Mouse (Mus musculus): ENCODE results near the gene Nppb. TPM values are rescaled to one million over a fixed set of nuclear protein-coding genes. Genes with fewer than 3 reads are reported as not detected.

The Nppb gene
- polyA plus RNA-seq, 2 experiments = not detected

DNA sequence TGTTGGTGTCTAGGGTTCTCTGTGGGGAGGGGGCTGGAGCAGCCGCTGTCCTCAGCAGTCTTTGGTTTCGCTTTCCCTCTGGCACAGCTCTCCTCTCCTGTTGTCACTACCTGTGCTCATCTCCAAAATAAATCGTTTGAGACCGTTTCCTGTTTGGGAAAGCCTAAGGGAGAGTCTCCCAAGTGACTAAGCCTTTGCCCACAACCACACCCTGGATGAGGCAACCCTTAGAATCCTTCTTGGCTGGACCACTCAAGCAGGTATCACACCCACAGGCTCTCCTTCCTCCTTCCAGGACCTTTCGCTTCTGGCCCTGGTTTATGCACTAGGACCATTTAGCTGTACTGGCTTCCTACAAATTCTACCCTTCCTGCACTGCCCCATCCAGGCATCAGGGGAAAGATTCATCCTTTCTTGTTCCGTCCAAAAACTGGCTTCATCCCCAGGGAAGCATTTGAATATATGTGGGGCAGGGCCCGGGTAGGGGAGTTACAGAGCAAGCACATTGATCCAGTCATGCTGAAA lies 8.0 kb downstream of the Nppb start:
- H3K4me3 ChIP-seq (ENCODE audit: insufficient read depth in 1 of 2, low read depth in 2 of 2, low read length in 2 of 2) = no peak overlapping the region
- H3K27ac ChIP-seq = no peak overlapping the region
- no peaks in the 10 kb centered on the region for H3K36me3 ChIP-seq (replicated peaks; ENCODE audit: control insufficient read depth, insufficient read depth, low read depth)
- H3K4me1 ChIP-seq (replicated peaks; ENCODE audit: control insufficient read depth in 2 of 2, insufficient read depth in 2 of 2, low read length in 1 of 2) = no peaks in the 10 kb centered on the region
- TF ChIP-seq EP300 (IDR thresholded peaks at IDR 0.05; ENCODE audit: low read depth) (no peak), CTCF (IDR thresholded peaks at IDR 0.05; ENCODE audit: low read depth) (no peak)
- no peaks in the 10 kb centered on the region for H3K9me3 ChIP-seq (ENCODE audit: control insufficient read depth, low read length)
- no peaks in the 10 kb centered on the region for H3K27me3 ChIP-seq (ENCODE audit: control insufficient read depth, insufficient read depth, low read length)
- ATAC-seq (ENCODE audit: insufficient read depth) (no peak), DNase-seq (ENCODE audit: low read depth in 3 of 3, low spot score in 3 of 3) (no peak)
- WGBS (ENCODE audit: insufficient replicate concordance) = 39% methylated on average over 7 of the region's 7 CpGs
- no peak overlapping the region for H3K9ac ChIP-seq (replicated peaks)
- no peak overlapping the region for H3K4me2 ChIP-seq (ENCODE audit: low read depth)

DNA sequence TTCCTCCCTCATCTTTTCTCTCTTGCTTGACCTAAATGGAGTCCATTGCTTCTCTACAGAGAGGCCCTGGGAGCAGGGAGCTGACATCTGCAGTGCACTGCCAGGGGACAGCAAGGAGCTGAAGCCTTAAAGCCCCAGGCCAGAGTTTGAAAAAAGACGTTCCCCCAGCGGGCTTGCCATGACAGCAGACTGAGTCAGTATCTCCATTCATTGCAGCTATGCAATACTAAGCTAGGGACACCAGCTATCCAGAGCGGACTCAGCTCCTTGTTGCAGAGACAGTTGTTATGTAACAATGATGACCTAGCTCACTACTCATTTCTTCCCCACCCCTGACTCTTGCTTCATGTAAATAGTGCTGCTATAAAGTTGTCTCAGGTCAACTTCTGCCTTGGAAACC lies 9.7 kb downstream of the Nppb start:
- ATAC-seq (ENCODE audit: insufficient read depth) (no peak), DNase-seq (ENCODE audit: low read depth in 3 of 3, low spot score in 3 of 3) (no peak)
- no peaks in the 10 kb centered on the region for H3K4me1 ChIP-seq (replicated peaks; ENCODE audit: control insufficient read depth in 2 of 2, insufficient read depth in 2 of 2, low read length in 1 of 2)
- no peak overlapping the region for H3K27ac ChIP-seq
- no peaks in the 10 kb centered on the region for H3K9me3 ChIP-seq (ENCODE audit: control insufficient read depth, low read length)
- no peaks in the 10 kb centered on the region for H3K36me3 ChIP-seq (replicated peaks; ENCODE audit: control insufficient read depth, insufficient read depth, low read depth)
- no peak overlapping the region for H3K4me2 ChIP-seq (ENCODE audit: low read depth)
- H3K27me3 ChIP-seq (ENCODE audit: control insufficient read depth, insufficient read depth, low read length) = no peaks in the 10 kb centered on the region
- no peak for TF ChIP-seq EP300 (IDR thresholded peaks at IDR 0.05; ENCODE audit: low read depth)
- TF ChIP-seq CTCF (IDR thresholded peaks at IDR 0.05; ENCODE audit: low read depth) = no peak
- no peak overlapping the region for H3K4me3 ChIP-seq (ENCODE audit: insufficient read depth in 1 of 2, low read depth in 2 of 2, low read length in 2 of 2)
- WGBS (ENCODE audit: insufficient replicate concordance) = 62% methylated on average over 3 of the region's 3 CpGs
- no peak overlapping the region for H3K9ac ChIP-seq (replicated peaks)

DNA sequence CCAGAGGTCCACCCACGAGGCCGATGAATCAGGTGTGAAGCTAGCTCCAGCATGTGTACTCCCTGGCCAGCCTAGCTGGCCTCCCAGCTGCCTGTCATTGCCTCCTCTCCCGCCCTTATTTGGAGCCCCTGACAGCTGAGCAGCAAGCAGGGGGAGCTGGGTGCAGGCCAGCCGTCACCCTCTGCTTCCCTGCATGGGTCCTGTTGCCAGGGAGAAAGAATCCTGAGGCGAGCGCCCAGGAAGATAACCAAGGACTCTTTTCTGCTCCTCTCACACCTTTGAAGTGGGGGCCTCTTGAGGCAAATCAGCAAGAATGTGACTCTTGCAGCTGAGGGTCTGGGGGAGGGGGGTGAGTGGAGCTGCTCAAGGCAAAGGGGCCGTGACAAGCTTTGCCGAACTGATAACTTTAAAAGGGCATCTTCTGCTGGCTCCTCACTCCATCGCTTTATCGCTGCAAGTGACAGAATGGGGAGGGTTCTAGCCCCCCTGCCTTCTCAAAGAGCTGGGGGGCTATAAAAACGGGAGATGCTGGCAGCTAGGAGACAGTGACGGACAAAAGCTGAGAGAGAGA lies 14.7 kb downstream of the Nppb start, which contains the start of gene Nppa:
Nppa (plus strand) TSS at position 521 of the 571 bp plus-strand sequence.
- H3K4me1 ChIP-seq (replicated peaks; ENCODE audit: control insufficient read depth in 2 of 2, insufficient read depth in 2 of 2, low read length in 1 of 2) = no peaks in the 10 kb centered on the region
- DNase-seq (ENCODE audit: low read depth in 3 of 3, low spot score in 3 of 3) (no peak), ATAC-seq (ENCODE audit: insufficient read depth) (no peak)
- no peak within 1 kb of the TSS for H3K4me3 ChIP-seq (ENCODE audit: insufficient read depth in 1 of 2, low read depth in 2 of 2, low read length in 2 of 2)
- no peaks in the 10 kb centered on the region for H3K9me3 ChIP-seq (ENCODE audit: control insufficient read depth, low read length)
- no peak for TF ChIP-seq CTCF (IDR thresholded peaks at IDR 0.05; ENCODE audit: low read depth)
- TF ChIP-seq EP300 (IDR thresholded peaks at IDR 0.05; ENCODE audit: low read depth) = no peak
- H3K27ac ChIP-seq = no peak within 1 kb of the TSS
- H3K36me3 ChIP-seq (replicated peaks; ENCODE audit: control insufficient read depth, insufficient read depth, low read depth) = no peaks in the 10 kb centered on the region
- WGBS (ENCODE audit: insufficient replicate concordance) = 29% methylated on average over 12 of the region's 12 CpGs
- no peak within 1 kb of the TSS for H3K4me2 ChIP-seq (ENCODE audit: low read depth)
- no peaks in the 10 kb centered on the region for H3K27me3 ChIP-seq (ENCODE audit: control insufficient read depth, insufficient read depth, low read length)
- H3K9ac ChIP-seq (replicated peaks) = no peak within 1 kb of the TSS

DNA sequence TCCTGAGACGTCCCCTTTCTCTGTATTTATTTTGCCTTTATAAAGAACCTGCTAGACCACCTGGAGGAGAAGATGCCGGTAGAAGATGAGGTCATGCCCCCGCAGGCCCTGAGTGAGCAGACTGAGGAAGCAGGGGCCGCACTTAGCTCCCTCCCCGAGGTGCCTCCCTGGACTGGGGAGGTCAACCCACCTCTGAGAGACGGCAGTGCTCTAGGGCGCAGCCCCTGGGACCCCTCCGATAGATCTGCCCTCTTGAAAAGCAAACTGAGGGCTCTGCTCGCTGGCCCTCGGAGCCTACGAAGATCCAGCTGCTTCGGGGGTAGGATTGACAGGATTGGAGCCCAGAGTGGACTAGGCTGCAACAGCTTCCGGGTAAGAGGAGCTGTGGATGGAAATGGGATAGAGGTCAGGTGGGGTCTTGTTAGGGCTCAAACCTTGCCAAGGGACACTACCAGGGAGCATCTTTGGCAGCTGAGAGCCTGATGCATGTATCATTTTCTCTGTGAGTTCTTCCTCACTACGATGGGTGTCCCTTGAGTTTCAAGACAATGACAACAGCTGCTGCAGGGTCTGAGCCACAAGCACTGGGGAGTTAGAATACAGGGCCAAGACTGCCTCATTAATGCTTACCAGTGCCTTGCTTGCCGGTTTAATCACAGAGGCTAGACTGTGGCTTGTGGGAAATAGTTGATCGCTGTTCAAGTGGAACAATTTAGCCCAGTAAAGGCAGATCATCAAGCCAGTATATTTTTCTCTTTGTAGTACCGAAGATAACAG lies 15.6 kb downstream of the Nppb start:
- Histone ChIP-seq H3K9me3 (ENCODE audit: control insufficient read depth, low read length) (no peaks in the 10 kb centered on the region), H3K4me2 (ENCODE audit: low read depth) (no peak overlapping the region), H3K9ac (replicated peaks) (no peak overlapping the region), H3K4me3 (ENCODE audit: insufficient read depth in 1 of 2, low read depth in 2 of 2, low read length in 2 of 2) (no peak overlapping the region), H3K4me1 (replicated peaks; ENCODE audit: control insufficient read depth in 2 of 2, insufficient read depth in 2 of 2, low read length in 1 of 2) (no peaks in the 10 kb centered on the region), H3K36me3 (replicated peaks; ENCODE audit: control insufficient read depth, insufficient read depth, low read depth) (no peaks in the 10 kb centered on the region), H3K27ac (no peak overlapping the region), H3K27me3 (ENCODE audit: control insufficient read depth, insufficient read depth, low read length) (no peaks in the 10 kb centered on the region)
- DNase-seq (ENCODE audit: low read depth in 3 of 3, low spot score in 3 of 3) (no peak), ATAC-seq (ENCODE audit: insufficient read depth) (no peak)
- WGBS (ENCODE audit: insufficient replicate concordance) = 72% methylated on average over 17 of the region's 17 CpGs
- TF ChIP-seq CTCF (IDR thresholded peaks at IDR 0.05; ENCODE audit: low read depth) (no peak), EP300 (IDR thresholded peaks at IDR 0.05; ENCODE audit: low read depth) (no peak)

DNA sequence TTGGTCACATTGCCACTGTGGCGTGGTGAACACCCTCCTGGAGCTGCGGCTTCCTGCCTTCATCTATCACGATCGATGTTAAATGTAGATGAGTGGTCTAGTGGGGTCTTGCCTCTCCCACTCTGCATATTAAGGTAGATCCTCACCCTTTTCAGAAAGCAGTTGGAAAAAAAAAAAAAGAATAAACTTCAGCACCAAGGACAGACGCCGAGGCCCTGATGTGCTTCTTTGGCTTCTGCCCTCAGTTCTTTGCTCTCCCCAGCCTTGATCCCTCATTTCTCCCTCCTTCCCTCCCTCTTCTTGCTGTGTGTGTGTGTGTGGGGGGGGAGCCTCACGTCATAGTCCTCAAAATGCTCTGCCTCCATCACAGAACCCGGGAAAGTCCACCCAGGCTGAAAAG lies 16.3 kb downstream of the Nppb start:
- TF ChIP-seq EP300 (IDR thresholded peaks at IDR 0.05; ENCODE audit: low read depth) (no peak), CTCF (IDR thresholded peaks at IDR 0.05; ENCODE audit: low read depth) (no peak)
- no peaks in the 10 kb centered on the region for H3K27me3 ChIP-seq (ENCODE audit: control insufficient read depth, insufficient read depth, low read length)
- H3K4me3 ChIP-seq (ENCODE audit: insufficient read depth in 1 of 2, low read depth in 2 of 2, low read length in 2 of 2) = no peak overlapping the region
- H3K36me3 ChIP-seq (replicated peaks; ENCODE audit: control insufficient read depth, insufficient read depth, low read depth) = no peaks in the 10 kb centered on the region
- no peaks in the 10 kb centered on the region for H3K4me1 ChIP-seq (replicated peaks; ENCODE audit: control insufficient read depth in 2 of 2, insufficient read depth in 2 of 2, low read length in 1 of 2)
- no peak overlapping the region for H3K9ac ChIP-seq (replicated peaks)
- H3K9me3 ChIP-seq (ENCODE audit: control insufficient read depth, low read length) = no peaks in the 10 kb centered on the region
- DNase-seq (ENCODE audit: low read depth in 3 of 3, low spot score in 3 of 3) (no peak), ATAC-seq (ENCODE audit: insufficient read depth) (no peak)
- H3K27ac ChIP-seq = no peak overlapping the region
- no peak overlapping the region for H3K4me2 ChIP-seq (ENCODE audit: low read depth)
- WGBS (ENCODE audit: insufficient replicate concordance) = 34% methylated on average over 8 of the region's 8 CpGs

Data from liver, embryonic 14.5 days (tissue).